Mouse (Mus musculus): ENCODE results near the gene S100pbp. TPM values are rescaled to one million over a fixed set of nuclear protein-coding genes. Genes with fewer than 3 reads are reported as not detected.

The S100pbp gene
- polyA plus RNA-seq, 1 experiment from 2014 or later = 6.9 TPM

- Histone ChIP-seq H3K4me3 (ENCODE audit: low read depth, low read length) (no peak overlapping the region), H3K4me2 (replicated peaks; ENCODE audit: low read depth) (no peak overlapping the region; the same call in 1 of the 2 replicates), H3K9me3 (ENCODE audit: control insufficient read depth) (no peaks in the 10 kb centered on the region), H3K27me3 (replicated peaks; ENCODE audit: control insufficient read depth, insufficient read depth, low read length) (no peaks in the 10 kb centered on the region), H3K4me1 (replicated peaks; ENCODE audit: control insufficient read depth, insufficient read depth, low read length) (peaks cover 4% of the 10 kb centered on the region; the same call in 1 of the 2 replicates), H3K9ac (ENCODE audit: low read depth, low read length) (no peak overlapping the region), H3K27ac (ENCODE audit: low read depth, low read length) (no peak overlapping the region), H3K36me3 (ENCODE audit: control insufficient read depth, insufficient read depth) (peaks cover 5% of the 10 kb centered on the region)
- WGBS = 29% methylated on average over 4 of the region's 4 CpGs
- no peak for TF ChIP-seq CTCF (IDR thresholded peaks at IDR 0.05; ENCODE audit: low read depth)
- no peak for ATAC-seq
These were observed 43.6 kb downstream of the S100pbp start for GRCm38 (mm10) chr4:129145943-129146342.

GRCm38 (mm10) chr4:129145411-129145810 lies 44.1 kb downstream of the S100pbp start:
- no peak for TF ChIP-seq CTCF (IDR thresholded peaks at IDR 0.05; ENCODE audit: low read depth)
- H3K9me3 ChIP-seq (ENCODE audit: control insufficient read depth) = no peaks in the 10 kb centered on the region
- no peak for ATAC-seq
- H3K9ac ChIP-seq (ENCODE audit: low read depth, low read length) = no peak overlapping the region
- H3K4me1 ChIP-seq (replicated peaks; ENCODE audit: control insufficient read depth, insufficient read depth, low read length) = peaks cover 4% of the 10 kb centered on the region; the same call in 1 of the 2 replicates
- peaks cover 5% of the 10 kb centered on the region for H3K36me3 ChIP-seq (ENCODE audit: control insufficient read depth, insufficient read depth)
- H3K27me3 ChIP-seq (replicated peaks; ENCODE audit: control insufficient read depth, insufficient read depth, low read length) = no peaks in the 10 kb centered on the region
- WGBS = 33% methylated on average over 4 of the region's 4 CpGs
- no peak overlapping the region for H3K4me3 ChIP-seq (ENCODE audit: low read depth, low read length)
- no peak overlapping the region for H3K4me2 ChIP-seq (replicated peaks; ENCODE audit: low read depth)
- no peak overlapping the region for H3K27ac ChIP-seq (ENCODE audit: low read depth, low read length)

GRCm38 (mm10) chr4:129144401-129145367 lies 44.8 kb downstream of the S100pbp start:
- Histone ChIP-seq H3K27ac (ENCODE audit: low read depth, low read length) (no peak overlapping the region), H3K4me3 (ENCODE audit: low read depth, low read length) (no peak overlapping the region), H3K27me3 (replicated peaks; ENCODE audit: control insufficient read depth, insufficient read depth, low read length) (no peaks in the 10 kb centered on the region), H3K4me2 (replicated peaks; ENCODE audit: low read depth) (no peak overlapping the region), H3K9ac (ENCODE audit: low read depth, low read length) (no peak overlapping the region), H3K36me3 (ENCODE audit: control insufficient read depth, insufficient read depth) (peaks cover 1% of the 10 kb centered on the region), H3K4me1 (replicated peaks; ENCODE audit: control insufficient read depth, insufficient read depth, low read length) (peaks cover 4% of the 10 kb centered on the region; the same call in 1 of the 2 replicates), H3K9me3 (ENCODE audit: control insufficient read depth) (no peaks in the 10 kb centered on the region)
- no peak for TF ChIP-seq CTCF (IDR thresholded peaks at IDR 0.05; ENCODE audit: low read depth)
- WGBS = 60% methylated on average over 16 of the region's 16 CpGs
- no peak for ATAC-seq

- no peak for ATAC-seq
- Histone ChIP-seq H3K27me3 (replicated peaks; ENCODE audit: control insufficient read depth, insufficient read depth, low read length) (no peaks in the 10 kb centered on the region), H3K4me2 (replicated peaks; ENCODE audit: low read depth) (no peak overlapping the region), H3K4me1 (replicated peaks; ENCODE audit: control insufficient read depth, insufficient read depth, low read length) (peaks cover 4% of the 10 kb centered on the region; the same call in 1 of the 2 replicates), H3K27ac (ENCODE audit: low read depth, low read length) (no peak overlapping the region), H3K9ac (ENCODE audit: low read depth, low read length) (no peak overlapping the region), H3K9me3 (ENCODE audit: control insufficient read depth) (no peaks in the 10 kb centered on the region), H3K4me3 (ENCODE audit: low read depth, low read length) (no peak overlapping the region), H3K36me3 (ENCODE audit: control insufficient read depth, insufficient read depth) (no peaks in the 10 kb centered on the region; the same call in 1 of the 2 replicates)
- WGBS = 75% methylated on average over 5 of the region's 5 CpGs
- no peak for TF ChIP-seq CTCF (IDR thresholded peaks at IDR 0.05; ENCODE audit: low read depth)
These were observed 46.0 kb downstream of the S100pbp start for GRCm38 (mm10) chr4:129143509-129143908.

GRCm38 (mm10) chr4:129142439-129143045 lies 47.0 kb downstream of the S100pbp start:
- Histone ChIP-seq H3K27me3 (replicated peaks; ENCODE audit: control insufficient read depth, insufficient read depth, low read length) (no peaks in the 10 kb centered on the region), H3K9ac (ENCODE audit: low read depth, low read length) (no peak overlapping the region), H3K36me3 (ENCODE audit: control insufficient read depth, insufficient read depth) (no peaks in the 10 kb centered on the region; the same call in 1 of the 2 replicates), H3K4me2 (replicated peaks; ENCODE audit: low read depth) (no peak overlapping the region), H3K9me3 (ENCODE audit: control insufficient read depth) (no peaks in the 10 kb centered on the region), H3K27ac (ENCODE audit: low read depth, low read length) (no peak overlapping the region), H3K4me3 (ENCODE audit: low read depth, low read length) (no peak overlapping the region), H3K4me1 (replicated peaks; ENCODE audit: control insufficient read depth, insufficient read depth, low read length) (peaks cover 4% of the 10 kb centered on the region; the same call in 1 of the 2 replicates)
- TF ChIP-seq CTCF (IDR thresholded peaks at IDR 0.05; ENCODE audit: low read depth) = no peak
- WGBS = 89% methylated on average over 11 of the region's 11 CpGs
- ATAC-seq = no peak

Data from intestine, postnatal 0 days (tissue).